Mouse (Mus musculus): ENCODE data around the gene Nlrp10.

- TF ChIP-seq GATA1 (IDR thresholded peaks at IDR 0.05; ENCODE audit: borderline replicate concordance, low read length) (no peak), FLI1 (IDR thresholded peaks at IDR 0.05; ENCODE audit: low read length) (no peak)
These were observed 45.1 kb downstream of the Nlrp10 start, which contains the start of gene Olfr518 for GRCm38 (mm10) chr7:108884906-108885305.

Measured in megakaryocyte, embryonic 14.5 days (primary cell).